Mouse (Mus musculus): ENCODE results near the gene Cks1b.

DNA sequence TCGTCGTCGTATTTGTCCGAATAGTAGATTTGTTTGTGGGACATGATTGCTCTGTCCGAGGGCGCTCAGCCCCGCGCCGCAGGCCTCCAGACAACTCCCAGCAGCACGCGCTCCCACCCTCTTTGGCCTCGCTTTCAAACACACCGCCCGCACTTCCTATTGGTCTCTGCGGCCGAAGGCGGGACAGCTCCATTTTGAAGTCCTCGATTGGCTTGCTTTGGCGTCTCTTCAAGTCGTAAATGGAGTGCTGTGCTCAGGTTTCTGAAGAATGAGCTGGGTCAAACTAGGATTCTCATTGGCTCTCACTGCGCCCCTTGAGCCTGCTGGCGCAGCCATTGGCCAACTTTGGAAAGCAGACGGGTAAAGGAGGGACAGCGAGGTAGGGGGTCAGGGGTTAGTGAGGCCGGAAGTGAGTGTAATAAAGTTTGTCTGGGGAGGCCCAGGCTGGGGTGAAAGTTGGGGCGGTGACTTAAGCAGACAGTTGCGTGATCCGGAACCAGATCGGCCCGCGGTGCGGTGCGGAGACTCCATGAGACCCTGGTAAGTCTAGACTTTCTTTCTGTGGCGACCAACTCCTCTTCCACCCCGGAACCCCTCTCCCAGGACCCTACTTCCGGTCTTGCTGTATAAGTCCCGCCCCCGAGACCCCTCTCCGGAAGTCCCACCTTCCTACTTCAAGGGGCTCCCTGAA, at the start of gene Cks1b, which contains the start of gene Shc1:
- TF ChIP-seq CTCF (IDR thresholded peaks at IDR 0.05; ENCODE audit: control insufficient read depth, insufficient read depth, insufficient replicate concordance, low read depth, low read length) (no peak), POLR2A (IDR thresholded peaks at IDR 0.05; ENCODE audit: control insufficient read depth, low read depth, low read length) (peak; percentile 59)

All from testis, adult 2 months (tissue).